Mouse (Mus musculus) bone marrow macrophage, adult 2 months (primary cell): ENCODE measurements around the gene Chd1l. TPM values are rescaled to one million over a fixed set of nuclear protein-coding genes. Genes with fewer than 3 reads are reported as not detected.

Experiments
- H3K27ac ChIP-seq: 2 replicates; pipeline ENCODE4 v1.5.1; 2012; ENCODE audit warnings: low read depth, low read length; ENCODE audit not compliant: insufficient read depth
- H3K4me1 ChIP-seq: 2 replicates; pipeline ENCODE4 v1.6.1; 2012; ENCODE audit warnings: low read length; ENCODE audit not compliant: control insufficient read depth, insufficient read depth
- H3K4me3 ChIP-seq: 2 replicates; pipeline ENCODE4 v1.5.1; 2012; ENCODE audit warnings: mild to moderate bottlenecking, low read length, moderate library complexity; ENCODE audit not compliant: insufficient read depth
- CTCF ChIP-seq: IDR thresholded peaks from 2 replicates; pipeline ENCODE4 v1.5.1; 2012; ENCODE audit warnings: low read depth, mild to moderate bottlenecking, low read length, moderate library complexity
- POLR2A ChIP-seq: IDR thresholded peaks from 2 replicates; pipeline ENCODE4 v1.6.1; 2012; ENCODE audit warnings: mild to moderate bottlenecking, low read depth, low read length, borderline replicate concordance
- polyA plus RNA-seq: library from polyadenylated mRNA; stranded (reverse); fragments of >200 nt; gene quantifications from 2 replicates; pipeline ENCODE4 v1.2.4, GENCODE M21; 2012; ENCODE audit not compliant: missing spikeins, insufficient read depth, insufficient read length

Chd1l gene
- polyA plus RNA-seq, 1 experiment: 9.7 TPM

GRCm38 (mm10) chr3:97642001-97642400 is 32.0 kb upstream of the Chd1l start:
- TF ChIP-seq CTCF (no peak), POLR2A (no peak)

GRCm38 (mm10) chr3:97641396-97641795 is 31.4 kb upstream of the Chd1l start:
- no peak overlapping the region for H3K4me3 ChIP-seq
- H3K4me1 ChIP-seq: no peaks in the 10 kb centered on the region
- TF ChIP-seq CTCF: no peak
- H3K27ac ChIP-seq: no peak overlapping the region

More at GRCm38 (mm10) chr3:97642001-97642400, 32.0 kb upstream of the Chd1l start:
- no peak overlapping the region for H3K27ac ChIP-seq
- no peak overlapping the region for H3K4me3 ChIP-seq
- H3K4me1 ChIP-seq: no peaks in the 10 kb centered on the region

GRCm38 (mm10) chr3:97634288-97634761 is 24.3 kb upstream of the Chd1l start:
- no peak overlapping the region for H3K4me3 ChIP-seq
- TF ChIP-seq CTCF (no peak), POLR2A (no peak)
- peaks cover 6% of the 10 kb centered on the region for H3K4me1 ChIP-seq
- H3K27ac ChIP-seq: no peak overlapping the region

GRCm38 (mm10) chr3:97633456-97633855 is 23.5 kb upstream of the Chd1l start:
- TF ChIP-seq CTCF (no peak), POLR2A (no peak)
- Histone ChIP-seq H3K4me1 (peaks cover 11% of the 10 kb centered on the region), H3K4me3 (no peak overlapping the region), H3K27ac (no peak overlapping the region)

DNA sequence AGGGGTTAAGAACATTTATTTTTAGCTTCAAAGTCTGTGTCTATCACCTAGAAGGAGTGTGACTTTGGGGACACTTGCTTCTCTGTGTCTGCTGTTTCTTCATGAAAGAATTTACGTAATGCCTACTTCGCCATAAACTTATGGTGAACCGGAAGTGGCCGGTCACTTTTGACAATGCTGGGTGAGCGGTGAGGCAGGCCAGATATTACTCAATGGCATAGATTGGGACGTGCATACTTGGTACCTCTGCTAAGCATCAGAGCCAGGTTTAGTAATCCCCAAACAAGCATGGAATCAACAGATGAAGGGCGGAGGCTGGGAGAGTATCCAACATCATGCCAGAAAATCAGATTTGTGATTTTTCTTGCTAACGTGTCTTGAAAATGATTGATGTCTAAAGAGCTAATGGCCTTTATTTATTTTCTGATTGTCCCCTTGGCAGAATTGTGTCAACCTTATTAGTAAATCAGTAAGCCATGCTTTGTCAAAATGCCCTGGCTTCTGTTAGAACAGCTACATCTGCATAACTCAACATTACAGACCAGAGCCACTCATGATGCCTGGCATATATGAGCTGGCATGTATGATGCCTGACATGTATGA is 21.4 kb upstream of the Chd1l start:
- no peak overlapping the region for H3K4me3 ChIP-seq
- peaks cover 15% of the 10 kb centered on the region for H3K4me1 ChIP-seq
- no peak overlapping the region for H3K27ac ChIP-seq
- no peak for TF ChIP-seq POLR2A

- no peak overlapping the region for H3K27ac ChIP-seq
- TF ChIP-seq POLR2A (no peak), CTCF (no peak)
These were observed 20.7 kb upstream of the Chd1l start for GRCm38 (mm10) chr3:97630746-97631145.

DNA sequence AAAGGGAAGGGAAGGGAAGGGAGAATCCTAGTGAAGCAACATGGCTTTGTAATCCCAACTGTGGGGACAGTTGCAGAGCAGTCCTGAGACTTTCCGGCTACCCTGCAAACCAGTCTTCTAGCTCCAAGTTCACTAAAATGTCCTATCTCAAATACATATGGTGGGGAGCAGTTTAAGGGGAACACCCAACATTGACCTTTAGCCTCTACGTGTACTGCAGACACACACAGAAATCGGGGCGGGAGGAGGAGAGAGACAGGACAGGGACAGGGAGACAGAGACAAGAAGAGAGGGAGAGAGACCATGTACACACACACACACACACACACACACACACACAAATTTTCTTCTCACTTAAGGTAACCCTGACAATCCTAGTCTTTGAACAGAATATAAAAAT is 19.9 kb upstream of the Chd1l start:
- Histone ChIP-seq H3K4me1 (peaks cover 15% of the 10 kb centered on the region), H3K4me3 (no peak overlapping the region), H3K27ac (no peak overlapping the region)
- TF ChIP-seq POLR2A (no peak), CTCF (no peak)

More at GRCm38 (mm10) chr3:97630746-97631145, 20.7 kb upstream of the Chd1l start:
- H3K4me1 ChIP-seq: peaks cover 15% of the 10 kb centered on the region
- no peak overlapping the region for H3K4me3 ChIP-seq

DNA sequence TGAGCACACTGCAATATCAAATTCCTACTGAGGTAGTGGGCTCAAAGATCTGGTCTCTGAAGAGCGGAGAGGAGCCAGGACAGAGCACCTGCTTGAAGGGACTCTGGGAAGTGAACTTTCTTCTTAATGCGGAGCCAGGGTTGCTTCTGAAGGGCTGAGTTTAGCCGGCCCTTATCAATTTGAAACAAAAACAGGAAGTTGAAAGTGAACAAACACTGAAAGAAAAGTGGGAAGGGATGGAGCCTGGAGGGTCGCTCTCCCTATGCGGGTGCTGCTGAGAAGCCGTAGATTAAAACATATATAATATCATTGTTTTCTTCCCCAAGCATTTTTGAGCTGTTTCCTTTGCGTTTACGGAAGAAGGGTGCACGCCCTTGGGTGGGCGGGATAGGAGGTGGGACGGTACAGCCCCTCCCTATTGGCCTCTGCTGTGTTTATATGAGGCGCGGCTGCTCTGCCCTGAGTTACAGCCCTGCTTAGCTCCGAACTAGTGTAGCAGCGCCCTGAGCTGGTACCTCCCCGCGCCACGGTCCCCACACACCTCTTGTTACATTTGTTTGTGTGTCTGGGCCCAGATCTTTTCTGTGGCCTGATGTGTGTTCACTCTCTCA is 18.5 kb upstream of the Chd1l start, which contains the start of gene Fmo5:
Fmo5 (plus strand) TSS at position 414 of the 611 bp plus-strand sequence.
- peak within 1 kb of the TSS; percentile 55 for H3K4me3 ChIP-seq
- TF ChIP-seq POLR2A: no peak
- TF ChIP-seq CTCF: no peak
- peaks cover 9% of the 10 kb centered on the region for H3K4me1 ChIP-seq
- no peak within 1 kb of the TSS for H3K27ac ChIP-seq

GRCm38 (mm10) chr3:97627893-97628292 is 17.9 kb upstream of the Chd1l start:
- no peak overlapping the region for H3K27ac ChIP-seq
- H3K4me1 ChIP-seq: peaks cover 9% of the 10 kb centered on the region
- TF ChIP-seq POLR2A (no peak), CTCF (no peak)
- H3K4me3 ChIP-seq: no peak overlapping the region

DNA sequence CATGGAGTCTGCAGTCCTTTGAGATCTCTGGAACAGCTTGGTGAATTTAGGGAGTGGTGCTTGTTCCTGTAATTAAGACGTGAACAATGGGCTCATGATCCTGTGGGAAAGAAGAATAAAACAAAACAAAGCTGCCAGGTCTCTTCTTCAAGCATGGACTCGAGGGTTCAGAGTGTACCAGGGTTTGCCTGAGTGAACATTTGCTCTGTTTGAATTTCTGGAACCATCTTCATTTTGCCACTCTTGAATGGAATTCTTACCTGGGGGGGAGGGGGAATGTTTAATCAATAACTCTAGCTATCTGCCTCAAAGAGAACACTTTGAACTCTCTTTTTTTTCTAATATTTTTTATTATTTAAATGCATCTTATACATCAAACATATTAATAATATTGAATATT is 14.6 kb upstream of the Chd1l start:
- no peak for TF ChIP-seq CTCF
- Histone ChIP-seq H3K27ac (no peak overlapping the region), H3K4me3 (no peak overlapping the region), H3K4me1 (peaks cover 9% of the 10 kb centered on the region)

DNA sequence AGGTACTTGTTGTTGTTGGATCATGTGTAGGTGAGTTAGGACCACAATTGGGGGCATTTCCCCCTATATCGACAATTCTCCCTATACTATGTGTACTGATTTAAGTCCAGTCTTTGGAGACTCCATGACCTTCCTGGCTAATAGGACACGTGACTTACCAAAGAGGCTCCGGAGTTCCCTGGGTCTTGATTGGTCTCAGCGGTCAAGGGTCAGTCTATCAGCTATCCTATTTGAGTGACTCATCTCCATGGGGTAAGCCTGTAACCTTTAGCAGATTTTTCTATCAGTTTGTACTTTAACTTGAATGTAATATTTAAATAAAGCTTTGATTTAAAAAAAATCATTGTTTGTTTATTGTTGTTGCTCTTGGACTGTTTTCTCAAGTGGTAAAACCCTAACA is 10.7 kb upstream of the Chd1l start:
- Histone ChIP-seq H3K27ac (no peak overlapping the region), H3K4me1 (no peaks in the 10 kb centered on the region), H3K4me3 (no peak overlapping the region)
- no peak for TF ChIP-seq CTCF

GRCm38 (mm10) chr3:97617899-97618298 is 7.9 kb upstream of the Chd1l start:
- H3K4me1 ChIP-seq: no peaks in the 10 kb centered on the region
- no peak overlapping the region for H3K27ac ChIP-seq
- TF ChIP-seq POLR2A (no peak), CTCF (no peak)
- no peak overlapping the region for H3K4me3 ChIP-seq
